Mouse (Mus musculus) heart, adult 18-20 months (tissue): ENCODE measurements around the gene Xrcc6. TPM values are rescaled to one million over a fixed set of nuclear protein-coding genes. Genes with fewer than 3 reads are reported as not detected.

Experiments
- DNase-seq, 2 experiments: peaks; one replicate each; pipeline ENCODE4 v3.0.0; 2021 to 2022; ENCODE audit warnings: mixed read lengths in 1 of 2
- long read RNA-seq, 2 experiments: library from polyadenylated mRNA; stranded (forward); transcript quantifications; one replicate each; pipeline ENCODE4 v2.0.0; 2021
- total RNA-seq, 2 experiments: library from RNA; stranded (reverse); gene quantifications; 2 replicates each; pipeline ENCODE4 v1.2.3; 2021

The Xrcc6 gene
- 10 to 100 TPM; 24.6 to 25.3 TPM for total RNA-seq
- long read RNA-seq, experiment 1, transcript Xrcc6-201 (13 exons, 2,114 nt) = major isoform, 25 of 28 reads
- long read RNA-seq, experiment 1, partial matches to known transcripts = 1 of 28 reads
- long read RNA-seq, experiment 1, other reads (novel, unspliced or antisense) = 2 of 28 reads
- long read RNA-seq, experiment 2, transcript Xrcc6-201 (13 exons, 2,114 nt) = major isoform, 17 of 23 reads
- long read RNA-seq, experiment 2, partial matches to known transcripts = 3 of 23 reads
- long read RNA-seq, experiment 2, other reads (novel, unspliced or antisense) = 3 of 23 reads

DNA sequence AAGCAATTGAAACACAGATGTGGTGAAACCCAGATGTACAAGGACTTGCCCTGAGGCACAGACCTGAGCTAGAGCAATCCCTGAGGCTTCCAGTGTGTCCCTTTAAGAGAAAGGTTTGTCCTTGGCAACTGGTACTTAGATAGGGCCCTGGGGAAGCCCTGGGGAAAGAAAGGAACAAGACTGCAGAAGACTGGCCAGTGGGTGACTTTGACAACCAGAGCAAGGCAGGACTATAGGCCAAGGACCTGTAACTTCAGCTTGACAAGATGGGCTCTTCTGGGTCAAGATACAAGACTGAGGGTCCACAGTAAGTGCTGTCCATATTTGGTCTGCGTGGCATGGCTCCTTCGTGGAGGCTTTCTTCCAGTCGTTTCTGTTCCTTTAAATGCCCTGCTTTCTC lies at the start of gene Xrcc6:
Gene Xrcc6, plus strand, starts transcription at position 190 of the 400 bp plus-strand sequence.
- no peak for DNase-seq

DNA sequence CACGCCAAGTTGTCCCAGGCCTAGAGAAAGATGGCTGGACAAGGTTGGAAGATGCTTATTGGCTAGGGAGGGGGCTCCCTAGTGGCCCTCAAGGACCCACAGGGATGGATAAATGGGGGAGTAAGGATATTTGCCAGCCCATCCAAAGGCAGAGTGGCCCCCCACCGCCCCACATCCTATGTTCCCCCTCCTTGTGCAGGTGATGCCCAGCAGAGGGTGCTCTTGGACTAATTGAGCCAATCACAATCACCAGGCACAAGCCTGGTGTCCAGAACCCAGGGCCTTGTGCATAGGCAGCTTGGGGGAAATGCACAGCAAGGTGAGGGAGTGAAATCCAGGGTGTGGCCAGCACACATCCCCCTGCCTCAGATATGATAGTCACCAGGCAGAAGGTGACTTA lies 49.4 kb upstream of the Xrcc6 start:
- DNase-seq = peak; percentile 48 to 61

DNA sequence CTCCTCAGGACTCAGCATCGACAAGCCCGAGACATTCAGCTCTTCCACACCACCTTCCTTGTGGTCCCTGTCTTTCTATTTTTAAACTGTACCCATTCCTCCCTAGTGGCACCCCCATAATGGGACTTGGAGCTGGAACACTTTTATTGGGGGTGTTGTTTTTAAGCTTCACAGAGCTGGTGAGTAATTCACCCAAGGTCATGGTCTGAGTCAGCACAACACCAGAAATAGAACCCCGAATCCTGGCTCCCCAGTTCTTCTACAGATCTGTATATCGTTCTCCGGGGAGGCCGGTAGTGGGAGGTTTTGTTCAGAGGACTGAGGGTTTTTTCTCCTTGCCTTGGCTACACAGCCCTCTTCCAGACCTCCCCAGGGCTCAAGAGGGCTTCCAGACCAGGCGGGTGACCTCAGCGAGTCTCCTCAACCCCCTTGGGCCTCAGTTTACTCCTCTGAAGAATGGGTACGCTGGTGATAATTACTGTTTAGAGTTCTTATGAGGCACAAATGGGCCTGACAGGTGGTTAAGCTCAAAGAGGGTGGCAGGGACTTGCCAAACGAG lies 48.4 kb upstream of the Xrcc6 start:
- no peak for DNase-seq

DNA sequence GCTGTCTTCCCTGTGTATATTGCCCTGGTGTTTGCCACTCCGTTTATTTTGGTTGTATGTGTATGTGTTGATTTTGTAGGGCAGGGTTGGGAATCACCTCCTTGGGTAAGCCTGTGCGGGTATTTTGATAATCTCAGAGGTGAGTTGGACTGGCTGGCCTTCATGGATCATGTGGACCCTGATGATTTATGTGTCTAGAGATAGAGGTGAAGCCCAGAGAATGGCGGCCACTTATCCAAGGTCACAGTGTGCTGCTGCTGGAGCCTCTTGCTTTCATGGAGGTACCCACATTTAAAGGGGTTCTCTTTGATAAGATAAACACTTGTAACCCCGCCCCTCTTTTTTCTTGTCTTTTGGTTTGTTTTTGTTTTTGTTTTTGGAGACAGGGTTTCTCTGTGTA lies 47.9 kb upstream of the Xrcc6 start:
- no peak for DNase-seq

DNA sequence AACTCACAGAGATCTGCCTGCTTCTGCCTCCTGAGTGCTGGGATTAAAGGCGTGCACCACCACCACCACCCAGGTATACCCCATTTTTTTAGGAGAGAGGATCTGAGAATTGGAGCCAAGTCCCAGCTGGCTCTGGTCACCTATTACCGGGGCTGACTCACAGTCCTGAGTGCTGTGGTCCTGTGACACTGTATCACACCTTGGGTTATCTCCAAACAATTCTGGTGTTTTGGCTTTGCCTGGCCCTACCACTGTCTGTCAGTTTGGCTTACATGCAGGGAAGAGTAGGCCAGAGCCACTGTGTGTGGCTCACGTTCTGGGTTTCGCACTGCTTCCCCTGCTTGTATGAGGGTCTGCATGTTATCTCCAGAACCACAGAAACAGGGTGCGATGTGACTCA lies 47.4 kb upstream of the Xrcc6 start:
- no peak for DNase-seq

DNA sequence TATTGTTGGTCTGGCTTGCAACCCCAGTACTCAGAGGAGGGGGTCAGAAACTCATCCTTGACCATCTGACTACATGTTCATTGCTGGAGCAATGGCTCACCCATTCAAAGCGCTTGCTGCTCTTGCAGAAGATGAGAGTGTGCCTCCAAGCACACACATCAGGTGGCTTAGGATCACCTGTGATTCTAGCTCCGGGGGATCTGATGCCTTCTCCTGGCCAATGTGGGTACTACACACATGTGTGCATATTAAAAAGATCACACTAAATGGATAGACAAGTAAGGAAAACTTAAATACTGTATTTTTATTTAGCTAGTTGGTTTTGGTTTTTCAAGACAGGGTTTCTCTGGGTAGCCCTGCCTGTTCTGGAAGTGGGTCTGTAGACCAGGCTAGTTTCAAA lies 46.6 kb upstream of the Xrcc6 start:
- DNase-seq = no peak

DNA sequence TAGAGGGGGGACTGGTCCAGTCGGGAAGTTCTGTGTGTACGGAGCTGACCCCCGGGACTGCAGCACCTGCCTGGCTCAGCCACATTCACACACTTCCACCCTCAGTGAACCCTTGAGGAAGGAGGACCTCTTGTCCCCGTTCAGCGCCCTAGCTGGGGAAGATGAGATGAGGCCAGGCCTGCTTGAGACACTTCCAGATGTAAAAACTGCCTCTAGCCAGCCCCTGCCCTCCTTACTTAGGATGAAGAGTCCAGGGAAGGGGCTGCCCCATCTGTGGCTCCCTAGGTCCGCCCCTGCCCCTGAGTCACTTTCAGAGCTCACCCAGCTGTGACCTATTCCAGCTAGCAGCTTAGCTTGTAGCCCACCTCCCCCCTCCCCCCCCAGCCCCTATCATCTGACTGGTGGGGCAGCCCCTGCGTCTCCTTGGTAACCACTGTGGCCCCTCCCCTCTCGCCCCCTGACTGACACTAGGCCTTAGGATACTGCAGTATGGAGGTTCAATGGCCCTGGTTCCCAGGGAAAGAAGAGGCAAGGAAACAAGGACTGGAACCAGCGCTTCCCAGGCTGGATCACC lies 44.4 kb upstream of the Xrcc6 start:
- no peak for DNase-seq

DNA sequence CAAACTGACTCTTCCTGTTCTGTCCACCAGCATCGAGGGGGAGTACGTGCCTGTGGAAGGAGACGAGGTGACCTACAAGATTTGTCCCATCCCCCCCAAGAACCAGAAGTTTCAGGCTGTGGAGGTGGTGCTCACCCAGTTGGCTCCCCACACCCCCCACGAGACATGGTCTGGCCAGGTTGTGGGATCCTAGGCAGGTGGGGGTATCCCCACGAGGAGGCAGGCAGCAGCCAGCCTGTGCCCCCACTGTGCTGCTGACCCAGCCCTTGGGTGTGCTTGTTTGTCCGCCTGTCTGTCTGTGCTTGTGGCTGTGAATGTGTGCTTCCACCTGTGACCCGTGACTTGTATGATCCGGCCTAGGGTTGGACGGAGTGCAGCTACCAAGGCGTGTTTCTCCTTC lies 38.6 kb upstream of the Xrcc6 start:
- DNase-seq = no peak

DNA sequence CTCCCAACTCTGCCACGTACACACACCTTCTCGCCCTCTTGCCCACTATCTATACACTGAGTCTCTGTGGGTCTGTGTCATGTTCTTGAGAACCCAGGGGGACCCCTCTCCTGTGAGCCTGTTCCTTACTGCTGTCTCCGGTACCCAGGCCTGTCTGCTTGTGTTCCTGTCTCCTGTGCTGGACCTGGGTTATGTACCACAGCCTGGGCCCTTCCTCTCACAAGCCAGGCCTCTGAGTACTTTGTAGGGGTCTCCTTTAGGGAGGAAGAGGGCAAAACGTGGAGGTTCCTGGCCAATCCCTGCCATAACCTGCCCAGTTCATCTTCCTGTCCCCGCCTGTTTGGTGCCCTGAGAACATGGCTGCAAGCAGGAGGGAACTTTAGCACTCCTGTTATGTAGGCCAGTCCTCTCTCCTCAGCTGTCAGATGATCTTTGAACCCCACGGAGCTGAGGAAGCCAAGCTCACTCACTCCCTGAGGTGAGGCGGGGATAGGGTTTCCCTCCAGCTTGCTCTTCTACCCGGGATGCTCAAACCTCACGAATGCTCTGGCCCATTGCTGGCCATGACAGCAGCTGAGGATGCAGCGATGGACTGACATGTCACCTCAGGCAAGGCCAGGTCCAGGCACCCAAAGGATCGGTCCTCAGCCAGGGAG lies 38.0 kb upstream of the Xrcc6 start:
- no peak for DNase-seq

DNA sequence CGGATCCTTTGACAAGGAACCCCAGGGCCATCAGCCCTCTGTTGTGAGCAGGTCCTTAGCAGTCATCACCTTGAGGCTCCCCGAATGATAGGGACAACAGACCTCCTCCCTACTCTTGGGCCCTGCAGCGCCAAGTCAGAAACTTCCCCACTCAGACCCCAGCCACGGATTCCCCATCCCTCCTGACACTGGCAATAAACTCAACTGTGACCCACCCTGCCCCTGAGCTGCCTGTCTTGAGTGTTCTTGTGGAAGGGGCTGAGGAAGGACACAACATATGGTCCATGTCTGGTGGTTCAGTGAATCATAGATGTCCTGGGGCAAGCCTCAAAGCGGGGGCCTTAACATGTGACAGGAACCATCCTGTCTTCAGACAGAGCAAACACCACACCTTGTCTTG lies 36.9 kb upstream of the Xrcc6 start:
- DNase-seq = no peak

DNA sequence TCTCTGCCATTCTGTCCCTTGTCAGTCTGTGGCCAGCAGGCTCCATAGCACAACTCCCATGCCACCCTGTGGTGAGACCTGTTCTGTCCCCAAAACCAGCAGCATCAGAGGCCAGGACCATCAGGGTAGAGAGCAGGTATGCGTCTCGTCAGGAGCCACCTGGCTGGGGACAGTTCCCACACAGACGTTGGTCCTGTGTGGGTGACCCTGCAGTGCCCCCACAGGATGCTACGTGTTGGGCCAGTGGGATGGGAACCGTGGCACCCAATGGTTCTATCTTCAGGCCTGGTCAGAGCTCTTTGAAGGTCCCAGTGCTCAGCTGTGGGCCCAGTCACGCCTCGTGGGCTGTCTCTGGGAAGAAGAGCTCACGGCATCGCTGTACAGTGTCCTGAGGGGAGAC lies 36.5 kb upstream of the Xrcc6 start:
- DNase-seq = no peak

DNA sequence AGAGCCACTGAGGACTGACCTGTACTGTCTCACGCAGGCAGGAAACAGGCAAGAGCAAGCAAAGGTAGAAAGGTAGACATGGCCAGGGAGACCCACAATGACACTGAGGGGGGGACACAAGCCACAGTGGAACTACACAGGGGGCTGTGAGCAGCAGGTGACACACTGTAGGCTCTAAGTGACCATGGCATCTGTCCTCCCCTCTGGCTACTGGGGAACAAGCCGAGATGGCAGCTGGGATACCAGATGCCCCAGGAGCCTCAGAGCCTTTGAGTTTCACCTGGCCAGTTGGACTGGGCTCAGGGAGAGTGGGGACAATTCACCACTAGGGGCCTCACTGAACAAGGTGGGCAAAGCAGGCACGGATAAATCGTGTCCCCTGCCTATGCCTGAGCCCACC lies 35.3 kb upstream of the Xrcc6 start:
- no peak for DNase-seq

DNA sequence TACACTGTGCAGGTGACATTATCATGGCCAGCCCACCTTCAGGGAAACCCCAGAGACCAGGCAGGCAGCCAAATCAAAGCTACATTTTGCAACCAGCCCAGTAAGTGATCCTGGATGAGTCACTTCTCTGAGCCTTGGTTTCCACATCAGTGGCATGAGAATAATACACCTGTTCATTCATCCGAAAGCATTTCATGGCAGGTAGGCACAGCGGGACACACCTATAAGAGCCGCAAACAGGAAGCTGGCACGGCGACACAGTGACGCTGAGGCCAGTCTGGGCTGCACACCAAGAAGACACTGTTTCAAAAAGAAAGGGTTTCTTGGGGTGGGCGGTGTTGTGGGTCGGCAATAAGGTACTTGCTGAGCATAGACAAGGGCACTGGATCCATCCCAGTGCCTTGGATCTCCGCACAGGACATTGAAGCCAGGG lies 33.5 kb upstream of the Xrcc6 start:
- no peak for DNase-seq

DNA sequence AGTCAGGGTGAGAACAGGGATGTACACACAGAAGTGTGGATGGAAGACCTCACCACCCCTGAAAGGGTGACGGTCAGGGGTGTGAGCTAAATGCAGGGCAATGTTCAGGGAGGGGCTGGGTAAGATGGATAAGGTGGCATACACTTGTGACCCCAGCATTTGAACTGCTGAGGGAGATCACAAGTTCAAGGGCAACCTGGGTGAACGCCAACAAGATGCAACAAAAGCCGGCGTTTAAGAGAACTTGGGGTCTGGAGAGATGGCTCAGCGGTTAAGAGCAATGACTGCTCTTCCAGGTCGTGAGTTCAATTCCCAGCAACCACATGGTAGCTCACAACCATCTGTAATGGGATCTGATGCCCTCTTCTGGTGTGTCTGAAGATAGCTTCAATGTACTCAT lies 32.9 kb upstream of the Xrcc6 start:
- no peak for DNase-seq

DNA sequence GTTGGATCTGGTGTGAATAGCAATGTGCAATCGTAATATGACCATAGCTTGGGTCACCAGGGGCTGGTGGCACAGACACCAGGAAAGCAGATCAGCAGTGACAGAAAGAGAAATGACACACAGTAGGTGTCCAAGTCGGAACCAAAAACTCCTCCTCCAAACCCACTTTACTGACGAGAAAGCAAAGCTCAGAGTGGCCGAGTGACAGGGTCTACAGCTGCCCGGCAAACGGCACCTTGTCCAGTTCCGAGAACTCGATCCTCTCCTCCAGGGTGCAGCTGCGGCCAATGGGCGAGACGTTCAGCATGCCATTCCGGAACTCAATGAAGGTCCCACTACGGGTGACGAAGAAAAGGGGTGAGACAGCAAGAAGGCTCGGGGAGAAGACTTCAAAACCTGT lies 32.2 kb upstream of the Xrcc6 start:
- DNase-seq = no peak

DNA sequence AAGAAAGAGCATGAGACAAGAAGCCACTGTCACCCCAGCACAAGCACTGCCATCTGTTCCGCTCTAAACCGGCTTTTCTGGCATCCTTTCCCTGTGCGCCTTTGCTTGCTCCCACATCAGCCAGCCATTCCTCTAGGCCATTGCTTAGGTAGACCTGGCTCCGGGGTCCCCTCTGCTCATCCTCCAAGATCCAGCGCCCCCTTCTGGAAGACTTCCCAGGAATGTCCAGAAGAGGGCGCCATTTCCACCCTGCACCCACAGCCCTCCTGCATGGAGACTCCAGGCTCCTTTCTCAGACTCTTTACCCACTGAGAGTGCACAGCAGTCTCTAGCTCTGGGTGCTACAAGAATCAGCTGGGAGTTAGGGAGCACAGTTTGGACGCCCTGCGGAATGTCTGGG lies 31.2 kb upstream of the Xrcc6 start:
- DNase-seq = no peak

DNA sequence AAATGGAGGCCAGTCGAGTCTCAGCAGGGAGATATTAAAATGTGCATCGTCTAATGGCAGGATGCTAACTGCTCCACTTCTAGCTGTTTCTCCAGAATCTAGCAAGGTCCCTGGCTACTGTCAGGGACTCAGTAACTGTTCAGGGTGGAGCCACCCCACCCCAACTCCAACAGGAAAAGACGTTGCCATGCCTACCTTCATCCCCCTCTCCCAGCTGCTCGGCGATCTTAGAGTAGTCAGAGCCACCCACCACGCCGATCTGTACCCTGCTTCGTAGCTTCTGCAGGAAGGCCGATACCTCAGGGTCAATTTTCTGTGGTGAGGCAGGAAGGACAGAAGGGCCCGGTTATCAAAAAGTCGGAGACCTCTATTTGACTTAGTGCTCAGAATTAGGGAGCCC lies 30.0 kb upstream of the Xrcc6 start:
- DNase-seq = no peak

DNA sequence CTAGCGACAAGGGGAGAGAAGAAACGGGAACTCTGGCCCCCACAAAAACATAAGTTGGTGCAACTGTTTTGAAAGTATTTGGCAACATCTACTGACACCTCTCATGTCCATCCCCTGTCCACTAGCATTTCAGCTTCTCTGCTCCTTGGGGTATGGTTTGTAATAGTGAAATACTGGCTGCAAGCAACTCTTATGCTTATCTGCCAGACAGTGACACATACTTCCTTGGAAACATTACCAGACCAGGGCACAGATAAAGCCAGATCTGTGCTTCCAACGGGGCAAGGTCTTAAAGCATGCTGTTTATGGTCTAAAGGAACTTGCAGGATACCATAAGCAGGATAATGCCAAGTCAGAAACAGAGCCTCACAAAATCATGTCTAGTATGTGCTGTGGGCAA lies 28.7 kb upstream of the Xrcc6 start:
- no peak for DNase-seq

DNA sequence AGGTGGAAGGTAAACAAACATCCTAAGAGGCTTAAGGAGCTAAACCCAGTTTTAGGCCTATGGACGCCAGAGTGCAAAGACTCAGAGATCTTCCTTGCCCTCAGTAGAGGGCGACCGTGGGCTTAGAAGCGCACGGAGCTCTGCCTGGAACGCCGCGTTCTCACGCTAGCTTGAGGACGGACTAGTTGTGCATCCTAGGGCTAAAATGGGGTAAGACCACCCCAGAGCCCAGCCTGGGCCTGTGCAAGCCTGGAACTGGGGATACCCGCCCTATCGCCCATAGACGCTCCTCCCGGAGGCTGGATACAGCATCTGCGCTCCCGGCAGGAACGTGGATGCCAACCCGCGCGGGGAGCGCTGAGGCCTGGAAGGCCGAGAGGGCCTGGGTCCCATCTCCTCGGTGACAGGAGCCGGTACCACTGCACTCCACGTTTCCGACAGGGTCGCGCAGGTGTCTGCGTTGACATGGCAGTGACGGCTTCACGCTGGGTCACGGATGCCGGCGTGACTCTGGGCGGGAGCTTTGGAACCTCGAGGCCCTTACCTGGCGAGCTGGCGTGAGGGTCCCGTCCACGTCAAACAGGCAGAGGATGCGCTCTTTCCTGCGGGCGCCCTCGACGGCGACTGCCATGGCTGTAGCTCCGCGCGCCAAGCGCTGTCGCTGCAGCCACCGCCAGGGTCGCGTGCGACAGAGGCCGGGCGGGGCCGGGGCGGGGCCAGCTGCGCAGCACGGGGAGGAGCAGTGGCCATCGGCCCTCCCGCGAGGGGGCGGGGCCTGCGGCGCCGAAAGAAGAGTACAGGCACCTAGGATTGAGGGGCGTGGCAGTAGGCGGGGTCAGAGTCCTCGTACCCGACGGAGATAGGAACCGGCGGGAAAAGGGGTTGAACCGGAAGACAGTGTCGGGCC lies 27.2 kb upstream of the Xrcc6 start, which contains the start of gene Pmm1:
Gene Pmm1, minus strand, starts transcription at position 760 of the 907 bp plus-strand sequence.
- peak; percentile 99 for DNase-seq

DNA sequence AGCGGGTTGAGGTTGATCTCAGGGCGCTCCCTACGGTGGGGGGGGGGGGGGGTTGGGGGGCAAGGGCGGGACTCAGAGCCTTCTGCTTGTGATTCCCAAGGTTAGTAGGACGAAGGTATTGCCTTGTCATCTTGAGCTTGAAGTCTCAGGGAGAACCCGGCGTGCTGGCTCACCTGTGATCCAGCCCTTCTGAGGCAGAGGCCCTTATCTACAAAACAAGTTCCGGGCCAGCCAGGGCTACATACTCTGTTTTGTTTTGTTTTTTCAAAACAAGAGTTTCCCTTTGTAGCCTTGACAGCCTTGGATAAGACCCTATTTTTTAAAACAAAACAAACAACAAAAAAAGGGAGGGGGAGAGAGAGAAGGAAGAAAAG lies 26.6 kb upstream of the Xrcc6 start:
- DNase-seq = no peak

DNA sequence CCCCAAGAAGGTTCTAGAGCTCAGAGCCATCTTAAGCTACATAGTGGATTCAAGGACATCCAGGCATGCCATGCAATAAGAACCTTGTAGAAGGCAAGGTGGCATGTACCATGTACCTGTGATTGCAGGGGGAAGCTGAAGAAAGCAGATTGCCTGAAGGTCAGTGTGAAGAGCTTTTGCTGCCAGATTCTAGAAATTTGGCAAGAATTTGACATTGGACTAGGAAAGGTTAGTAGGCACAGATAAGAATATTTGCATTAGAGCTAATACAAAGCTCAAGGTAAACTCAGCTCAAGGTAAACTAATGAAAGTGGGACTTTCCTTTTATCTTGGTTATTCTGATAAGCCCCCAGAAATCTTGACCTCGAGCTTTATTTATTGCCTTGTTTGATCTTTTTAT lies 23.4 kb upstream of the Xrcc6 start:
- no peak for DNase-seq

DNA sequence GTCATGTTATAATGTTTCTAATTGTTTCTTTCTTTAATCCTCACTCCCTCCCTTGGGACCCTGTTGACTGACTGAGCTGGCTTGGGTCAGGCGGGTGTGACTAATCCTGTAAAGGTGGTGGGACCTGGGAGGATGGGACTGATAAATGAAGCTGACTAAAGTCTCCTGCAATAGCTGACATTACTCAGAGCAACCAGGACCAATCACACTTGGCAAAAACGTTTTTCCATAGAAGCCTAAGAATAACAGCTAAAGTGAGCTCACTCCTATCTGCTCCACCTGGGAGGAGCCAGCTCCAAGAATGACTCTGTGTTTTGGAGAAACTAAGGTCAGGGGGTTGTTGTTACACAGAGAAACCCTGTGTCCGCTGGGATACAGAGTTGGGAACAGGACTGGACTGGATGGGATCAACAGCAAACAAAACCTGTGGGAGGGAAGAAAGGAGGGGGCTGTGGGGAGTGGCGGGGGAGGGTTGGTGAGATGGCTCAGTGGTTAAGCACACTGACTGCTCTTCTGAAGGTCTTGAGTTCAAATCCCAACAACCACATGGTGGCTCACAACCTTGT lies 22.6 kb upstream of the Xrcc6 start:
- DNase-seq = no peak
